Mouse (Mus musculus): ENCODE measurements around the gene Fignl1. TPM values are rescaled to one million over a fixed set of nuclear protein-coding genes. Genes with fewer than 3 reads are reported as not detected.

The Fignl1 gene
- total RNA-seq (2022), result under 1 TPM; 0.35 to 0.89 (median 0.76) TPM

DNA sequence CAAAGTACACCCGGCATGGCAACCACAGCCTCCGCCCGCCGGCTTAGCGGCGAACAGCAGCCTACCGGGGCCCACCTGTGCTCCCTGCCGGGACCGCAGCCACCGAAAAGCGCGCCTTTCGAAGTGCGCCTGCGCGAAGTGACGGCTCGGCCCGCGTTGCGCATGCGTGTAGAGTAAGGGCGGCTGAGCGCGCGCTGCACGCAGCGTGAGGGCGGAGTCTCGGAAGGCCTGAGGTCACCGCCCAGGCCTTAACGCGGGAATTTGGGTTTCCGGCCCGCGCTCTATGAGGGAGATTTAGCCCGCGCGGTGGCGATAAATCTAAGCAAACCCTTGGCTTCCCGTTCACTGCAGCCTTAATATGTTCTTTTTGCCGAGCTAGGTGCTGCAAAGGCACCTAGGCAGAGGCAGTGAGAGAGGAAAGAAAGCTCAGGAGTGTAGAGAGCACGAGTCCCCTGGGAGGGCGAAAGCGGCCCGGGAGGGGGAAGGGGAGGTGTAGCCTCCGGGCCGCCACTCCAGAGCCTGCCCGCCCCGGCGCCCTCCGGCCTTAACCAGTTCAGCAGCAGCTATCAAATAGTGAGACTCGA, at the start of gene Fignl1:
TSS of gene Fignl1 (minus strand) at position 143 of the 584 bp plus-strand sequence.
- peak; percentile 83 to 93 for DNase-seq (ENCODE audit: low spot score in 2 of 2)

DNA sequence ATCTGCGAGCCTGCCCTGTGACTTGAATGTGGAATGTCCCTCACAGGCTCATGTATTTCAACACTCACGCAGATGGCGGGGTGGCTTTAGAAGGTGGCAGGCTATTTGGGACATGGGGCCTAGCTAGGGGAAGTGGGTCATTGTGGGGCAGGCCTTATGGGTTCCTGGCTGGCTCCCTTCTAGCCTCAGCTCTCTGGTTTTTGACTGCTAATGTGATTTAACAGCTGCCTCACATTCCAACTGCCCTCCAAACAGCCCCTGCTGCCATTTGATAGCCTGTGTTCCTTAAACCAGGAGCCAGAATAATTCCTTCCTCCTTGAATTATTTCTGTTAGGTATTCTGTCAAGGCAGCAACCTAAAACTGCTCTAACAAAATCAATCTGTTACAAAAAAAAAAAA, 48.2 kb upstream of the Fignl1 start:
- DNase-seq (ENCODE audit: low spot score in 2 of 2), result no peak

DNA sequence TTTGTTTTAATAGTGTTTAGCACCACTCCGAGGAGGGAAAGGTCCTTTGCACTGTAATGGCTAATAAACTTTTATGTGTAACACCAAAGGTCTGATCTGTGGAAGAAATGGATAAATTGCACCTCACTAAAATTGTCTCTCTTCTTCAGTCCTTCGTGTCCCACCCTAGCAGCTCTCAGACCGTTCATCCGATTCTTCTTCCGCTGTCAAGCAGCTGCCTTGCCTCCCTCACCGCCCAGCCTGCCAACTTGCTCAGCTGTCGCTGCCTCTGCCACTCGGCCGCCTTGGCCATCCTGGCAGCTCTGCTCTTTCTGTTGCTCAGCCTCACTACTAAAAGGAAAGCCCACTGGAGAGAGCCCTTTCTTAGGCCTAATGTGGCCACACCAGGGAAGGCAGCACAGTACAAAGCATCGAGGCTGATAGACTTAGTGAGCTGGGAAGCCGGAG, 46.9 kb upstream of the Fignl1 start:
- DNase-seq (ENCODE audit: low spot score in 2 of 2), result no peak

DNA sequence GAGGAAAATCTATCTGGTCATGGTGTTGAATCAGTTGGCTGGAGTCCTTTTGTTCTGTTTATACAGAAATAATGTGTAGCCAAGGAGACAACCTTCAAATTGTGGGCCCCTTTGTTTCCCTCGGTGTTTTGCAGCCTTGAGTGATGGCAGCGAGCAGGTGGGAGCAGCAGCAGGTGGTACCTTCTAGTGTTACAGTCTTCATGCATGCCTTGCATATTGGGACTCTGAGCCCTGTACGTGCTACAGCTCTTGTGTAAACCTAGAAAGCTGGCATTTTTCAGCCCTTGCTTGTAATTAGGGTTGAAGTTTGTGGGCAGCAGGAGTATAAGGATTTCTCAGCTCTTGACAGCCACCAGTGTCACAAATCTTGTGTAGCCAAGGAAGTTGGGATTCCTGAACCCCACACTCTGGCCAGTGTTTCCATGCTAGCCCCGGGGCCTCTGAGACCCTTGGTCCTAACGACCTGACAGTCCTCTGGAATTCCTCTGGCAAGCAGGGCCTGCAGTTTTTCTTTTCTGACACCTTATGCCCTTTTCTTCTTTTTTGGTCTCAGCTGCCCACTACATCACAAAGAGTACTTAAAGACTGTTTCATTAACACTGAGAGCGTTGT, 46.4 kb upstream of the Fignl1 start:
- DNase-seq (ENCODE audit: low spot score in 2 of 2), result no peak

DNA sequence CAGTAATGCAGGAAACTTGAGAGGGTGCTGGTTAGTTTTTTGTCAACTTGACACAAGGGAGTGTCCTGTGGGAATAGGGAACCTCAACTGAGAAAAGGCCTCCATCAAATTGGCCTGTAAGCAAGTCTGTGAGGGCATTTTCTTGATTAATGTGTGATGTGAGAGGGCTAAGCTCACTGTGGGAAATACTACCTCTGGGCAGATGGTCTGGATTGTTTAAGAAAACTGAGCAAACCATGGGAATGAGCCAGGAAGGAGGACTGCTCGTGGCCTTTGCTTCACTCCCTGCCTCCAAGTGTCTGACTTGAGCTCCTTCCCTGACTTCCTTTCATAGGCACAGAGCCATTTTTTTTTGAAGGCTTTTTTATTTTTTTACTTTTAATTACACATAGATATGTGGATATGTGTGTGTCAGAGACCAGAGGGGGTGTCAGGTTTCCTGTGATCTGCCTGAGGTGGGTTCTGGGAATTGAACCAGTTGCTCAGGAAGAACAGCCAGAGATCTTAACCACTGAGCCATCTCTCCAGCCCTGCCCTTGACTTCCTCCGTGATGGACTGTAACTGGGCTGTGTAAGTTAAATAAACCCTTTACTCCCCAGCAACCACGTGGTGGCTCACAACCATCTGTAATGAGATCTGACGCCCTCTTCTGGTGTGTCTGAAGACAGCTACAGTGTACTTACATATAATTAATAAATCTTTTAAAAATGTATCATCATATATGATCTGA, 45.1 kb upstream of the Fignl1 start:
- no peak for DNase-seq (ENCODE audit: low spot score in 2 of 2)

DNA sequence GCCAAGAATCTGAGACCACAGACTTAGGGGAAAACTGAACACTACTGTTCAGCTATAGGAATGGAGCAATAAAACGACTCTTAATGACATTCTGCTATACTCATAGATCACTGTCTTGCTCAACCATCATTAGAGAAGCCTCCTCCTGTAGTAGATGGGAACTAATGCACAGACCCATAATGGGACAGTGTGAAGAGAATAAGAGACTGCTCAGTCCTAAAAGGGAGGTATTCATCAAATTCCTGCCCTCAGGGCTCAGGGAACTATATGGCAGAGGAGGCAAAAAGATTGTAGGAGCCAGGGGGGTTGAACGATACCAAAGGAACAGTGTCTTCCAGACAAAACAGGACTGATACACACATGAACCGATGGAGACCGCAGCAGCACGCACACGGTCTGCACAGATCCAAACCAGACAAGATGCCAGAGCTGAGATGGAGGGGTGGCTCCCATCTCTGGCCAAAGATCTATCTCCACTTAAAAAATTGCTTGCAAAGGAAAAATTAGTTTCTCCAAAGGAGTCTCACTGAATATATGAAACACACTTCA, 43.3 kb upstream of the Fignl1 start:
- DNase-seq (ENCODE audit: low spot score in 2 of 2), result no peak

DNA sequence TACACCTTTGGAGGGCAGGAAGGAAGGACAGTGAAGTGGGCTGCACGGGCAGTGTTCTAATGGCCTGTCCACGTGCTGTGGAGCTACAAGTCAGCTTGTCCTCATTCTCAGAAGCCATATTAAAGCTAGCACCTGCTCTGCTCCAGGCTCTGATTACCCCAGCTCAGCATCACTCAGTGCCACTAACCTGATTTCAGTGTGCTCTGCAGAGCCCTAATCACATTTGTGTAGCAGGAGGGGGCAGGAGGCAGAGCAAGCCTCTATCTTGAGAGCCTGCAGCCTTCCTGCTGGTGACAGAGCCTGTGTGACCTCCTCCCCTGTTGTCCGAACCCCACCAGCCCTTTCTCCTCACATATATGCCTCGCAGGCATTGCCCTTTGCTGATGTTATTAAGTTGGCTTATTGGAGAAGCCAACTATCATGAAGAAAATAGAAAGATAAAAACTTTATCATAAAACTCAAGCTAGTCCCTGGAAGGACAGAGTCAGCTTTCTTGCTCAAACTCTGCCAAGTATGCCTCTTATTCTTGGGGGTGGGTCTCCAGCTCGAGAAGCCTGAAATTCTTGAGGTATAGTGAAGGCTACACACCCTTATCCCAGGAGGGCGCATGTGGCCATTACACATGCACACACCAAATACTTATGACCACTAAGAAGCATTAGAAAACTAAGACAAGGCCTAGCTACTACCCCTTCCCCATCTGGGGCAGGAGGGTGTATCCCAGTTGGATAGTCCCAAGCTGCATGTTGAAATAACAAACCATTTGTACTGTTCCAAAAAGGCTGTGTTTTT, 41.9 kb upstream of the Fignl1 start:
- no peak for DNase-seq (ENCODE audit: low spot score in 2 of 2)

DNA sequence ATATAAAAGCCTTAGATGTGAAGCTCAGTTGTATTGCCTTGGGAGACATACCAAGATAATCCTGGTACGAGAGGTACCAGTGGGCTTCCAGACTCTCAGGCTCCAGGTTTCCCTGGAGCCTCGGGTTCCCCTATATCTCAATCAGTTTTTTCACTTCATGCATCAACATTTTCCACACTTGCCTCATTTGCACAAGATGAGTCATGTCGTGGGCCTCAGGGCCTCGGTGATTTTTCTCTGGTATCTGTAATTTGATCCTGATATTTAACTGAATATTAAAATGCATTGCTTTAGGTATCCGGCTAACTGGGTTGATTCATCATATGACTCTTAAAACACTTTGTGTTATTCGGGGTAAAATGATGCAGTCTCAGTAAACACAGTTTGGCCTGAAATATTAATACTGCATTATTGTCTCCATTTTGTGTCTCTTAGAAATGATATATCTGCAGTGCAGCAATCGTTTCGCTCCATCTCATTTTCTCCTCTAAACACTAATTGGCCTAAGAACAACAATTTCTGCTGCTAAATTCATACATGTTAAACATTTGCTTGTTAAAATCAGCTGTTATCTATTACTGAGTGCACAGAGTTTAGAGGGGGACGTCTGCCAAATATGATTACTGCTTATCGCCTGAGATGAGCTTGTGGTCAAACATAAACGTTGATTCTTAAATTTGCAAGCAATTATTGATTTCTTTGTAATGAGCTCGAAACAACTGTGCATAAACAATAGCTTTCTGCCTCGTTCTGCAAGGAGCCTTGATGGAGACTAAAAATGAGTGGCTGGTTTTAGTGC, 41.0 kb upstream of the Fignl1 start:
- DNase-seq (ENCODE audit: low spot score in 2 of 2), result no peak

DNA sequence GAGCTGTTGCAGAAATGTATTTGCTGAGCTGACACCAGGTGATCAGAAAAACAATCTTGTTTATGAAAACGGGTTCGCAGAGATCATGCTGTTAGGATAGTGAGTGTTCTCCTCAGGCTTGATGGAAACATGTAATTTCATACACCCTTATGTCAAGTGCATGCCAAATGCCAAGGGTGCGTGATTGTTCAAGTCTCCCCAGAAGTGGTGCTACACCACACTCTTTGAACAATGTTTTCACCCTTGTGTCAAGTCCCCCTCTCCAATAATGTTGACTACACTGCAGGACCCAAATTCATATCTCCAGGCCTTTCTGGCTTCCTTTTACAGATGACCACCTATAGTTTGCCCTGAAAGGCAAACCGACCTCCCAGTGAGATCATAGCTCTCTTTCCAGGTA, 39.7 kb upstream of the Fignl1 start:
- DNase-seq (ENCODE audit: low spot score in 2 of 2), result no peak

DNA sequence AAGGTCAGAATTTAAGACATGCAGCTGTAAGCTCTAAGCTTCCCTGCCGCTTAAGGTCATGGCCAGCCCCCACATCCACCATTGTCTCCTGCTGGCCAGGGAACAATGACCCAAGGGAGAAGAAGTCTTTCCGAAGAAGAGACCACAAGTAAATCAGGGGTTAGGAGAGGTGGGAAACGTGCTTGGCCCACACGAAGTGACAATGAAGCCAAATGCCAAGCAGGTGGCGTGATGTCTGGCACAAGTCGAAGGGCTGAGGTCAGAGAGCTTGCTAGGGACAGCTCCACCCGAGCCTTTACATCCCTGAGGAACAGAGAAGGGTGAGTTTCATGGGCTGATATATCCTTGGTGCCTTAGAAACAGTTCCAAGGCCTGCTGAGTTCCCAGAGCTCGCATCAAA, 36.3 kb upstream of the Fignl1 start:
- no peak for DNase-seq (ENCODE audit: low spot score in 2 of 2)

DNA sequence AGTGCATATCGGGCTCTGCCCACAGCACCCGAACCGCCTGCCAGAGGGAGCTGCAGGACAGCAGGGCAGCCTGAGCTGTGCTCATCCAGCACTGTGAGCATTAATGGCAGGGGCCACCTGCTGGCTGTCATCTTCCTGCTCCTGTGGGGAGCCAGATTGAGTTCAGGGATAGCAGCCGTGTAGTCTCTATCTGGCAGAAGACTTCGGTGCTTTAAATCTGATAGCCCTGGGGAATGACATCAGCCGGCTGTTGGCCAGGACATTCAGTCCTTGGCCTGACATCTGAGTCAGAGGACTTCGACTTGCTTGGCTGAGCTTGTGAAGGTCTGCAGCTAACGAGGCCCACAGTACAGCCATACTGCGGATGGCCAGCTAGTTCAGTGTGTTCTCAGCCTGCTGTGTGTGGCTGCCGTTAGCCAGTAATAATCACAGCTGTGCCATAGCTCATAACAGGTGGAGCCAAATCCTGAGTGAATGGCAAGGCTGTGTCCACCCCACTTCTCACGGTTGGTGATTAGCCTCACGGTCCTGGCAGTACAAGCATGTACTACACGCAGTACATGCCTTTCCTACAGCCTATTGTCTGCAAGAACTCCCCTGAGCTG, 35.7 kb upstream of the Fignl1 start:
- peak in 1 of 2 experiments; percentile 28 for DNase-seq (ENCODE audit: low spot score in 2 of 2)

DNA sequence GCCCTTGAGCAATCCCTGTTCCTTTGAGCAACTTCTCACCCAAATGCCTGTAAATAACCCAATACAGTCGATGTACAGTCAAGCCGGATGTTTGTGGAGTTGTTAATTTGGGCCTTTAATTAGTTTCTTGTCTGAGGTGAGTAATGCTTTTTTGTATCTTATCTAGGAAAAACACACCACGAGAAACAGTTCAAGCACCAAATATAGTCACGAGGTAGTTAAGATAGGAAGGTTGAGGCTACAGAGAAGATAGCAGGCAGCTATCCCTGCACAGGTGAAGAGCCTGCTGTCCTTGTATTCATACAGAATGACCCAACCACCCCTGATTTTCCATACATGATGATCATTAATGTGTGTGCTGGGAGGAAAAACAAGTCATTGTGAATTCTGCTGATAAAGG, 32.8 kb upstream of the Fignl1 start:
- DNase-seq (ENCODE audit: low spot score in 2 of 2), result no peak

DNA sequence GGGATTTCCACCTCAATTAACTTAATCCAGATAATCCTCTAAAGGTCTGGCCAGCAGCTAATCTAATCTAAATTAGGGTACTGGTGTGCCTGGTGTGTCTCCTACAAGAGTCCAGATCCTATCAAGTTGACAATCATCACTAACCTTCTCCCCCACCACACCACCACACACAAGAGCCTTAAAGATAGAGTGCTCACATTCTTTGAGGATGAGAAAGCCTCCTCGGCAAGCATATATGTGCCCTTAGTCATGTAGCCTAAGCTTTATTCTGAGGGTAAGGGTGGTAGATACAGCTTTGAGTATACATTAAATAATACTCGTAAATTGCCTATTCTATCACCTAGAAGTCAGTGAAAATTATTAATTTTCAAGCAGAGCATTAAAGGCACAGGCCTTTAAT, 32.0 kb upstream of the Fignl1 start:
- DNase-seq (ENCODE audit: low spot score in 2 of 2), result no peak

DNA sequence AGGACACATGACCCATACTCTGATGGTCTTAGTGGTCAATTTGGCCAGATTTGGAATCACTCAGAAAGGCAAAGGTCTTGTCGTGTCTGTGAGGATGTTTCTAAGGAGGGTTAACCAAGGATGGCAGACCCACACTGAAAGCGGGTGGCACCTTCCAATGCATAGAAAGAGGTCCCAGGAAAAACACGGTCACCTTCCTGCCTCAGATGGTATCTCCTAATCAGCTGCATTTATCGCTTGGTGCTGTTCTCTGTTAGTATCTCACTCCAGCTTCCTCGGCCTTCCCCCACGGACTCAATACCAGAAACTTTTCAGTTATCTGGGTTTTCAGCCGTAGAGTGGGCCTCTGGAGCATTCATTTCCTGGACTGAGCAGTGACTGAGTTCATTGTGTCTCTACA, 31.1 kb upstream of the Fignl1 start:
- DNase-seq (ENCODE audit: low spot score in 2 of 2), result no peak

DNA sequence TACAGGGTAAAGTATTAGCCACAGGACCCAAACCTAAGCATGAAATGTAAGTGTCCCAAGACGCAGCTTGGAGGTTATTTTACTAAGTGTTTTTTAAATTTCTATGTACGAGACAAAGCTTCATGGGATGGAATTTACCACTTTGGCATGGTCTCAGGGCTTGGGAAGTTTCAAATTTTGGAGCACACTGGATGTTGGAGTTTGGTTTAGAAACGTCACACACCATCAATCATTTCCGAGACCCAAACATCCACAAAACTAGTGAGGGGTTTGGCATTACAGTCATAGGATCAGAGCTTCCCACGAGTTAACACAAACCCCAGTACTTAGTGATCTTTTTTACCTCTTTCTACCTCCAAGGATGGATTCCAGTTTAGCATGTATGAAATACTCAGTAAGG, 28.6 kb upstream of the Fignl1 start:
- DNase-seq (ENCODE audit: low spot score in 2 of 2), result no peak

DNA sequence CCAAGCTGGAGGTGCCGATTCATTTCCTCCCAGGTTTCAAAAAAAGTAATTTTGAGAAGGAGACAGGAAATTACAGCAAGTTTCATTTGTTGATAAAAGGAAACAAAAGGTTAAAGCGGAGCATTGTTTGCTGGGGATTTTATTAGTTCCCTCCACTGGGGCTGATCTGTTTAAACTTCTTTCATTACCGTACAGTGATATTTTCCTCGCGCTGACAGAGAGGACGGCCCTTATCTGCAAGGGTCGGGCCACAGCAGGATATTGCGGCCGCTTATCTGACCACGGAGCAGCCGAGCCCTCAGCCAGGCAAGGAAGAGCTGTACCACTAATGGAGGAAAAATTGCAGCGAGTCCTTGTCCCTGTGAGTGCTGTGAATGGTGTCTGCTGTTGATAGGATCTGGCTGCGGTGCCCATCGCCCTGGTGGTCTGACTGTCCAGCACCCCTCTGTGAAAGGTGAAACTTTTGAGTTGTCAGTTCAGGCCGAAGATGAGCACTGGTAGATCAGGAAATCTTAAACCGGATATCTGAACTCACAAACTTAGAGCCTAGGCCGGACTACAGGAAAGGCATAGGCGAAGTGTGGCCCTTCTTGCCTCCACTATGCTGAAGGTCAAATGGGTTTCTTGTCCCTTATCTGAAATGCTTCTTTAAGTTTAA, 28.1 kb upstream of the Fignl1 start:
- no peak for DNase-seq (ENCODE audit: low spot score in 2 of 2)

DNA sequence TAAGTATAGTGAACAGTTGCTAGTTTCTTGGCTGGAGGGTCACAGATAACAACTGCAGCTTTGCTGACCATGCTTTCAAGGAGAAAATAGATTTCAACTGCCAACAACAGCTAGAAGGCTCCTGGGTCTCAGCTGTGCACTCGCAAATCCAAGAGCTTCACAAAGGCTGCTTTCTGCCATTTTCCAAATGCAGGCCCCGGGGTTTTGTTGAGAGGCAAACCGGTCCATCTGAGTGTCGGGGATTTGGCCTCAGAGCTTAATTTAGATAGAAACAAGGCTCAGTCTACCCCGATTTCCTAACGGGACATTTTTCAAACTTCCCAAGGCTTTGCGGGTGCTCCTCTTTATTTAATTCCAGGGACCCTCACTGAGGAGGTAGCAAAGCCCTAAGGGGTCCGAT, 27.5 kb upstream of the Fignl1 start:
- DNase-seq (ENCODE audit: low spot score in 2 of 2), result no peak

DNA sequence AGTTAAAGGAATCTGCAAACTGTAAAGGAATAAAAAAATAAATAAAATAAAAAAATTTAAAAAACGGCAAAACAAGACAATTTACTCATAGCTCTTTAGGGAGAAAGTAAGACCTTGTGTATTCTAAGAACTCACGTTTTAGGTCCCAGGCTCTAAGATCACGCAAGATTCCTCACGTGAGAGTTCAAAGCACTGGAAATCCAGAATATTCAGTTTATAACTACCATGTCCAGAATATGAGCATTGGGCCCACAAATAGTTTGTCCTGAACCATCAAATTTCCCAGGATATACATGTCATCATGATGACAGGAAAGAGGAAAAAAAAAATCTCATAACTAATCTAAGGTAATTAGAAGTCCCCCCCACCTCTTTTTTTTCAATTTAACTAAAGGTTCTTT, 27.0 kb upstream of the Fignl1 start:
- DNase-seq (ENCODE audit: low spot score in 2 of 2), result no peak

DNA sequence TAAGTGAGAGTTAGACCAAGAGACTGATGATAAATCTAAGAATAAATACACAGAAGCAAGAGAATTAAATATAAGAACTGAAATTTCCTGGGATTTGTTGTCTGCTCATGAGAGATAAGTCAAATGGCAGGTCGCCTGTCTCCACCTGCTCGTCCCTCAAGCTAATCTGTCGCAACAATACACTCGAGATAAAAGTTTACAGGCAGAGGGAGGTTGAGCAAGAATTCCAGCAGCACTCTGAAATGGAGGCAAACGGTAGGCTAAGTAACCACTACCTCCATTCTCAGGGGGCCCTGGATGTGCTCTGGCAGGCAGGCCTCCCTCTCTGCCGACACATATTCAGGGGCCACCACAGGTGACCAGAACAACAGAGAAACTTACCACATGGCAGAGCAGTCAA, 26.6 kb upstream of the Fignl1 start:
- no peak for DNase-seq (ENCODE audit: low spot score in 2 of 2)

DNA sequence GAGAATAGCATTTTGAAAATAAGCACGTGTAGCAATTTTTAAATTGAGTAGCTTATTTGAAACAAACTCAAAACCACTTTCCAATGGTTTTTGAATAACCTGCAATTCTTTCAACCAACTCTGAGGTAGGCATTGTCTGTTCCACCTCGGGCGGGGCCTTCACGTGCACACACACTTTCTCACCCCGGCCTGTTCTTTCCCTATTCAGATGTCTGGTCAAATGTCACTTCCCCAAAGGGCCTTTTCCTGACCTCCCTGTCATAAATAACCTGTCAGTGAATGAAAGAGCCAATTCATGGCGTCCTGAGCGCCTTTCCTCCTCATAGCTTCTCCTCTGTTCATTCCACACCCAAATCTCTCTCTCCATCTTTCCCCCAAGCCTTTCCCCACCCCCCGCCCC, 24.3 kb upstream of the Fignl1 start:
- no peak for DNase-seq (ENCODE audit: low spot score in 2 of 2)
